Mouse (Mus musculus) spleen, embryonic (tissue): Measurements from ENCODE around the gene Proser1.

Experiments
- CTCF ChIA-PET: fragments of 350-600 bp; sonication (Branson Sonifier 250); formaldehyde crosslinking; loops from one replicate; lab custom pipeline; 2022; lab: Charles Lee

The Proser1 gene

DNA sequence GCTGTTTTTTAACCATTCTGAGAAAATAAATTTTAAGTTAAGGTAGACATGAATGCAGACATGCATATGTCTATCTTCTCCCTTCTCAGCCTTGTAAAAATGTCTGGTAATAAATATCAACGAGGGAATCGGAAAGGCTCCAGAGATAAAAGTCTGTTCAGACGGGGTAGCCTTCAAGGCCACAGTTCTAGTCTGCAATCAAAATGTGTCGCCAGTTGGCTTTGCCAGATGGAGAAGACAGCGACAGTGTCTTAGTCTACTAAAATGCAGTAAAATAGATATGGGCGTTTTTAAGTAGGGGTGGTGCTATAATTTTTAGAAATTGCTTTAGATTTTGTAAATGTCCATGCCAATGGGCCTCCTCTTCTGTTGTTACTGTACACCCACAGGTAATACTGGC, 1.9 kb downstream of the Proser1 start:
- CTCF ChIA-PET: interaction anchor here (0.5 to 0.6 kb wide), 3 partner anchors 53 to 1276 kb away, joined by 4 to 6 read pairs (median 6); no protein-coding TSS in a partner anchor

DNA sequence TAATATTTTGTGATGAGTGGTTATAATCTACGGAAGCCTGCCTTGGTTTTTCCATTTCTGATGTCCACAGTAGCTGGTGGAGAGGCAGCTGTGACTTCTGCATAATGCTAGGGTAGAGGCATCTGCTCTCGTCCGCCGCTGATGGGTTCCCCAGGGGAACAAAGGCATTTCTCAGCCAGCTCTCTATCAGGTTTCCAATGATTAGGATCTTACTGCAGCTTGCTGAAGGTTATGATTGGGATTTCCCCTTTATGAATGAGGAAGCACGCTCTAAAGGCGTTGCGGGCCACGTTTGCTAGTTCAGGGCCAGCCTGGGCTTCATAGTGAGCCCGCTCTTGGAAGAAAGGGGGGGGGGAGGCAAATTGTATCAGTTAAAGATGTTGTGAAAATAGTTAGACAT, 3.0 kb downstream of the Proser1 start:
- CTCF ChIA-PET: no interaction called here

DNA sequence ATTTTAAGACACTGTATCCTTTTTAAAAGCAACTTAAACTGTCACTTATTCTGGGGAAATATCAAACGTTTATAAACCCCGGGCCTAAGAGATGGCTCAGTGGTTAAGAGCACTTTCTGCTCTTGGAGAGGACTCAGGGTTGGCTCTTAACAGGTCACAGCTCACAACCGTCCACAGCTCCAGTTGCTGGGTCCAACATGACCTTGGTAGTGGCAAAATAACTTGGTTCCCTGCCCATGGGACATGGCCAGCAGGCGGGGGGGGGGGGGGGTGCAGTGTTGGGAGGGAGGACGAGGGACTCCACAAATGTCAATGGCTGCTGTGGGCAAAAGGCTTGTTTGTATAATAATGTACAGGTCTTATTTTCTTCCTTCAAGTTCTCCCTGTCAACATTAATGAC, 3.9 kb downstream of the Proser1 start:
- CTCF ChIA-PET: no interaction called here

DNA sequence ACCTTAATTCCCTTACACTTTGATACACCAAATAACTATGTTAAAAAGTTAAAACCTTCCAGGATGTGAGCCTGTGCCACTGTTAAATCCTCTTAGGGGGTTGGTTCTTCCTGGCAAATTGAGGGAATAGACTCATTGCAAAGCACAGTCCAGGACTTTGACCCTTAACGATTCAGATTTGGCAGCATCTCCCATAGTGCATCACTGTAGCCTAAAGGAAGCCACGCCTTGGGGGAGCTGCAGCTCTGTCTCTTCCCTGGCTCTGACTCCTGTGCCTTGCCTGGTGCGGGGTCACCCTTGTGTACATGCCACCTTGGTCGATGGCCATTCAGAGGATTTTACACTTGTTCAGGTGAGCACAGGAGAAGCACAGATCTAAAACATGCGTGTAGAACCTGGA, 6.2 kb downstream of the Proser1 start:
- CTCF ChIA-PET: interaction anchor here (0.6 to 0.9 kb wide), 3 partner anchors 10 to 1299 kb away, joined by 3 to 8 read pairs (median 3); no protein-coding TSS in a partner anchor

DNA sequence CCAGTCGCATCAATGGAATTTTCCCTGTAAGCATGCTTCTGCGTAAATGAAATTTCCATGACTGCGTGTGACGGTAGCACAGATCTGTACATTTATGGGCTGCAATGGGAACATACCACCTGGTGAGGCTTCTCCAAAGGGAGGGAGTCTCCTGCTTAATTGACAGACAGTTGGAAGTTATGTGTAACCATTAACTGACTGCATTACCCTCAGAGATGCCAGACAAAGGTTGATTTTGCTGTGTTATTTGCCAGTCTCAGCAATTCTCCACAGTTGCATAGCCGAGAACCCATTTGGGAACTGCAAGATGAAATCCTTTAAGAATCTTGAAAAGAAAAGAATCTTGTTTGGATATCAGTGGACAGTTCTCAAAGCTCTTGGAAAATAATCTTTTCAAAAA, 8.6 kb downstream of the Proser1 start:
- CTCF ChIA-PET: no interaction called here

DNA sequence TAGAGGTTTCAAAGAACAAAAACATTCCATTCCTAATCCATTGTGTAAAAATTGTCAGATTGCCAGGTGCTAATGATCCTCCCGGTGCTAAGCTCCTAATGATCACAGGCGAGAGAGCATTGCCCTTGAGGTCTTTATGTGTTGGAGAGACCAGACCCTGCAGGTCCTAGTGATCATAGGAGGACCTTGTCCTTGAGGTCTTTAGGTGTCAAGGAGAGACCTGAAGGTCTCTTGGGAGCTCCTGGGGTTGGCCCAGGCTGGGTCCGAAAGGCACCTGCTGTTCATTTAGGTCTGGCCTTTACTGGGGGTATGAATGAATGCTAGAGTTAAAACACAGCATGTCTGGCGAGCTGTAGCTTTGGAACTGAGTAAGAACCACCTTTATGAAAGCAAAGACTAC, 10.7 kb downstream of the Proser1 start:
- CTCF ChIA-PET: no interaction called here

DNA sequence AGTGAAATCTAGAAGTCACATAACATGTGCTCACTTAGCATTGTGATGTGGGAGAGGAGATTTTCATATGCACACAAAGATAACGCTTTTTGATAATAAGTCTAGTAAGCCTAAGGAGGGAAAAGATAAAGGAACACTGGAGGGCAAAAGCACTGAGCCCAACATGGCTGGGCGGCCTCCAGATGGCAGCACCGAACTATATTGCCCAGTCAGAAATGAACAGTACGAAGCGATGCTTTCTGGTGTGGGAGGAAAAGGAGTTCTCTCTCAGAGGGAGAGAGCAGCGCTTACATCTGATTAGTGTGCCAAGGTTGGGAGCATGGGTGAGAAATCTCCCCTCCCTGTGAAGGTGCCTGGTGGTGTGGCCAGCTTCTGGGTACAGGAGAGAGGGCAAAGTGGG, 12.4 kb downstream of the Proser1 start:
- CTCF ChIA-PET: interaction anchor here (0.6 to 1.8 kb wide), 2 partner anchors 15 to 792 kb away, joined by 4 to 6 read pairs; no protein-coding TSS in a partner anchor

DNA sequence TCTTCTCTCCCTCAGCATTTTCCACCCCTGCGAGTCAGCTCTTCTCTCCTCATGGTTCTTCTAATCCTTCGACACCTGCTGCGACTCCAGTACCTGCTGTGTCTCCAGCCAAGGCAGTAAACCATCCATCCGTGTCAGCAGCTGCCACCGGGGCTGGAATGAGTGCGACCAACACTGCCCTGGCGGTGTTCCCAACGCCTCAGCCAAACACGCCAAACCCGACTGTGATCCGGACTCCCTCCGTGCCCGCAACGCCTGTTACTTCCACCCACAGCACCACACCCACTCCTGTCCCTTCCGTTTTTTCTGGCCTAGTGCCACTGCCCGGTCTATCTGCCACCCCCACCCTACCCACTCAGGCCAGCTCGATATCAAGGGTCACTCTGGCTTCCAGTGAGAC, 14.0 kb downstream of the Proser1 start:
- CTCF ChIA-PET: no interaction called here

DNA sequence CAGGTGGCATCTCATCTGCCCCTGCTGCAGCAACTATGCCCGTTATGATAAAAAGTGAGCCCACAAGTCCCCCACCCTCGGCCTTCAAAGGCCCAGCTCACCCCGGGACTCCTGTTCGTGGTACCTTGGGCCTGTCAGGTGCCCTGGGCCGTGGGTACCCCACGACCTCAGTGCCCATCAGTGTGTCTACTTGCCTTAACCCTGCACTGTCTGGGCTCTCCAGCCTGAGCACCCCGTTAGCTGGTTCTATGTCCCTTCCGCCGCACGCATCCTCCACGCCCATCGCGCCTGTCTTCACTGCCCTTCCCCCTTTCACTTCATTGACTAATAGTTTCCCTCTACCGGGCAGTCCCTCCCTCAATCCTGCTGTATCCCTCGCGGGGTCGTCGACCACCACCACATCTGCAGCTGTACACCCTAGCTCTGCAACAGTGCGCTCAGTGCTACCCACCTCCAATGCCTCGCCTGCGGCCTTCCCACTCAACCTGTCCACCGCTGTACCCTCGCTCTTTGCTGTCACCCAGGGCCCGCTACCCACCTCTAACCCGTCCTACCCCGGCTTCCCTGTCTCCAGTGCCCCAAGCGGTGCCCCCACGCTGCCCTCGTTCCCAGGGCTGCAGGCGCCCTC, 15.1 kb downstream of the Proser1 start:
- CTCF ChIA-PET: no interaction called here

DNA sequence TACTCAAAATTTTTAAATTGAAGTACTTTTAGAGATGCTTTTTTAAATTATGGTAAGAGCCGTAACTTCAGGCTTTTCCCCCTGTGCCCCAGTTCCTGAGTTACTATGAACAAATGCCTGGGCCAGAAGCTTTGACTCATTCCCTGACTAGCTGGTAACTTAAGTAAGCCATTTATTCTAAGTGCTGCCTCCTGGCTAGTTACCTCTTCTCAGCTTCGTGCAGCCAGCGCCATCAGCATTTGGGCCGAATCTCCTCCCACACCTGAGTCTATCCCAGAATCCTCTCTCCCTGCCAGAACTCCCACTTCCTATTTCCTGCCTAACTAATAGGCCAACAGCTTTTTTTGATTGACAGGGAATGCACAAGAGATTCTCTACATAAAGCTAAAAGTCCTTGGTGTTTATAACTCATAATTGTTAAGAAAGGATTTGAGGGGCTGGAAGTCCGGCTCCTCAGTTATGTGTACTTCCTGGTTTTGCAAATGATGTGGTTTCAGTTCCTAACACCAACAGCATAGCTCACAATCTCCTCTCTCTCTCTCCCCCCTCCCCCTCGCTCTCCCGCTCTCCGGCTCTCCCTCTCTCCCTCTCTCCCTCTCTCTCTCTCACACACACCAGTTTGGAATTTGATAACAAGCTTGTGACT, 20.1 kb downstream of the Proser1 start:
- CTCF ChIA-PET: interaction anchor here (0.7 kb wide), 1 partner anchor 81 kb away, joined by 10 read pairs; no protein-coding TSS in a partner anchor

DNA sequence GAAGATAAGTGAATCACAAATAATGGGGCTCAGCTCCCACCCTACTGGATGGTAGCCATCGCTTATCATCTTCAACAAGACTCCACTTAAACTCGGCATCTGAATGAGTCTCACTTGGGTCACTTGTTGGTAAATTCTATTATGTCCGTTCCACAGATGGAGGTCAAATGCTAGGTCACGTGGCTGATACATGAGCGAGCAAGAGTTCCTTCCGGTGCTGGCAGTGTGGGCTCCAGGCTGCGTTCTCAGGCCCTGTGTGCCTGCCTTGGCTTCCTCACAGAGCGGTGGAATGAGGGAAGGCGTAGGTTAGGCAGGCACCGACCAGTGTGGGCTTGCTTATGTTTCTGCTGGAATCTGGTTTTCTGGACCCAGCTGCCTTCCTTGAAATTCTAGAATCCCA, 23.1 kb downstream of the Proser1 start:
- CTCF ChIA-PET: no interaction called here

DNA sequence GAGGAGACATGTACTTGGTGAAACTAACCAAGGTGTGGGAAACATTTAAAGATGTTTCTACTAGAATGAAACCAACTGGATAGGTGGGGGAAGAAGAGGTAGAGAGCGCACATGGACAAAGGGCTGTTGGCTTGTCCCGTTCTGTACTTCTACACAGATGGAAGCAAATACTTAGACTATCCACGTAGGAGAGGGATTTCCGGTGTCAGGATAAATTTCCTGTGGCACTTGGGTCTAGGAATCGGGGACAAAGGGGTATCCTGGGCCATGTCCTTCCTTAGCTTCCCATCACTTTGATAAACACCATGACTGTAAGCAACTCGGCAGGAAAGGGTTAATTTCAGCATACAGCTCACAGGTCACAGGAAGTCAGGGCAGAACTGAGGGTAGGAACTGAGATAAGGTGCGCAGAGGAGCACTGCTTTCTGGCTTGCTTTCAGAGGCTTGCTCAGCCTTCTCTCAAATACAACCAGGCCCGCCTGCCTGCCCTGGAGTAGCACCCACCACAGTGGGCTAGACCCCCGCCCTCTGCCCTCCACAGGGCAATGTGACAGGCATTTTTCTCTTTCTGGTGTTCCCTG, 23.6 kb downstream of the Proser1 start:
- CTCF ChIA-PET: no interaction called here

DNA sequence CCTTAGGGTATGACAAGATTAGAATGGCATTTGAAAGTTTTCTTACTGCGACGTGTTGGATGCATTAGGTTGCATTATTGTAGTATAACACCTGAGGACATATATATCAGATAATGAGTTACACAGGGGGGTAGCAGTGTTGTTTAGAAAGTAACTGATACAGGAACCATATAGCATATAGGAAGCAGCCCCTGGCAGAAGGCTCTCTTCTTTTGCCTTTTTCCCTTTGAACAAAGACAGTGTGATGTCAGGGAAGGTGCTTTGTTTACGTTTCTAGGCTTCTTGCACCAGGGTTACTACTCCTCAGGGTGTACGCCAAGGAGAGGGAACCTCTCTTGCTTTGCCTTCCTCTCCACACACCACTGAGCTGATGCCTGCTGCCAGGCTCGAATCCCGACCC, 24.9 kb downstream of the Proser1 start, which contains the start of gene Stoml3:
Gene Stoml3, plus strand, starts transcription at position 301 of the 400 bp plus-strand sequence.
- CTCF ChIA-PET: no interaction called here

DNA sequence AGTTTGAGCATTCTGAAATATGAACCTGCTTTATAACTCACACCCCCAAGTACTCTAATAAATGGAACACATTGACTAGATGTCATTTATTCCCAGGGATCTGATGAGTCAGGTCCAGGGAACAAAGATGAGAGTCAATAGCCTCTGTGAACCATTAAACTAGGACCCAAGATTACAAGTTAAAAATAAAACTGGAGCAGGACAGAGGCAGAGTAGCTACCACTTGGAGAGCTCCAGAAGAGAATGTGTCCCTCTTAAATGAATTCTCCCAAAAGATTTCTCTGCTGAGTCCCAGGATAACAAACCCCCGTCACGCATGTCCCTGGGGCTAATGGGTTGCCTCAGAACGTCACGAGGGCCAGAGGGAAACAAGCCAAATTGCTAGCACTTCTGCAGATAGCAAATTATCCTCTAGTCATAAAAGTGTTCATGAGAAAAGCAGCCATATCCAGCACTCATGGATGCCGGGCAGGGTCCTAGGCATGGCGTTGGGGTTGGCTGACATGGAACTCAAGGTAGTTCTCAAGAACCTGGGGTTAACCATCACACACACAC, 35.0 kb downstream of the Proser1 start:
- CTCF ChIA-PET: no interaction called here

DNA sequence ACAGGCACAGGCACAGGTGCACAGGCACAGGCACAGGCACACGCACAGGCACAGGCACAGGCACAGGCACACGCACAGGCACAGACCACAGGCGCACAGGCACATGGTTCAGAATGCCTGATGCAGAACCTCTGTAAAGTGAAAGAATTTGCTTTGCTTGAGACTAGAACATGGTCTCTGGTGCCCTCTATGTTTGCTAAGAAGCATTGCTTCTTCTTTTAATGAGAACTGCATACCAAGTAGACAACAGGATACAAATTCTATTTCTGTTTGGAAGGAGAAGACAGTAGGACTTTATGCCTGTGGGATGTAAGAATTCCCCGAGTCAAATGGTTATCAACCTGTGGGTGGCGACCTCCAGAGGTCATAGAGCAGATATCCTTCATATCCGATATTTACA, 39.0 kb downstream of the Proser1 start:
- CTCF ChIA-PET: no interaction called here

DNA sequence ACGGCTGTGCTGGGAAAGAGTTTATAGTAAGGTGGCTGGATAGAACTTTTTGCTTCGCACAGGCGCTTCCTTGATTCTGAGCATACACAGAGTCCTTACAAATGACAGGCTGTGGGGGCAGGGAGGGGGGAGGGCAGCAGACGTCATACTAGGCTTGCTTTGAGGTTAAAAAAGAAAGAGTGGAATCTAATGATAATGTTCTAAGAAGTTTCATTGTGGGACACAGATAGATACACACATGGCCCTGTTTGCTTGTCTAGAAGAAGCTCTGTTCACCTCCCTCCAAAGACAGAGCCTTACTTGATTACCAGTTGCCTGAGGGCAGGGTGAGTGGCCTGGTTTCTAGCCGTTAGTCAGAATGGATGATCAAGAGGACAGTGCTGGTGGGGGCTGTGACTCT, 49.6 kb downstream of the Proser1 start:
- CTCF ChIA-PET: no interaction called here

DNA sequence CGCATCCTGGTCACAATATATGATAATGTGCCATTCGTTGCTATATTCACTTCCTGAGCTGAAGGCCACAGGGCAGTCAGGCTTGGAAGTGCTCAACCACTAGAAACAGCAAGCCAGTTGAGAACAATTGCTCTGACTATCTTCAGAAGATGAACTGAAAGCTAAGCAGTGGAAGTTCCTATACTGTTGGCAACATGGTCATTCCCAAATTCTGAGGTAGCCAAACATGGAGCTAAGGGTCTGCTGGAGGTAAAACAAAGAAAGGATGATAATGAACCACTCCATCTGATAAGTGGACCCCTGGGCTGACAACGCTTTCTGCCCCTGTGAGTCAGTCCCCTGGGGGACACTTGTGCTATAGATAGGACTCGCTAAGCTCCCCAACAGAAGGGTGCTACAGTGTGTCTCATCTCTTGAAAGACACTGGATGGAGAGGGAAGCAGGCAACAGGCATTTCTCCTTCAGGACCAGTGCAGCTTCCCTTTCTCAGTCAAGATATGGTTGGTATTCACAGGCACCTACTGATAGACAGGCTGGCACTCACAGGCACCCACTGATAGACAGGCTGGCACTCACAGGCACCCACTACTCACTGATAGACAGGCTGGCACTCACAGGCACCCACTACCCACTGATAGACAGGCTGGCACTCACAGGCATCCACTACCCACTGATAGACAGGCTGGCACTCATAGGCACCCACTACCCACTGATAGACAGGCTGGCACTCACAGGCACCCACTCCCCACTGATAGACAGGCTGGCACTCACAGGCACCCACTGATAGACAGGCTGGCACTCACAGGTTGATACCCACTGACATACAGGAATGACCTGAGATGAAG, 51.0 kb downstream of the Proser1 start:
- CTCF ChIA-PET: no interaction called here

DNA sequence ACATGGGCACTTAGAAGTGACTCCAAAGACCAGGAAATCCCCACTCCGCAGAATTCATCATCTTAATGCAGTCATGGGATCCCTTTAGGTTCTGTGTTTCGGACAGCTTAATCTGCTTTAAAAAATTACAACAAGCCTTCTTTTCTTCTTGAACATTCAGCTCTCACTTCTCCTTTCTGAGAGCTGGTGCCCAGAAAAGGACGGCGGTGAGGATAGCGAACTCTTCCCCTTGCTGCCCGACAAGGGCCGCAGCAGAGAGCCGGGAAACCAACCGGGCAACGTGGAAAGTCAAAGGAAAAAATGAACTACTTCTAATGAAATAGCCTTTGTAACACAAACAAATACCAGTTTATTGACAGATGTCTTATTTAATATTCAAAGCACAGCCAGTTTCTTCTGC, 59.3 kb downstream of the Proser1 start:
- CTCF ChIA-PET: no interaction called here

DNA sequence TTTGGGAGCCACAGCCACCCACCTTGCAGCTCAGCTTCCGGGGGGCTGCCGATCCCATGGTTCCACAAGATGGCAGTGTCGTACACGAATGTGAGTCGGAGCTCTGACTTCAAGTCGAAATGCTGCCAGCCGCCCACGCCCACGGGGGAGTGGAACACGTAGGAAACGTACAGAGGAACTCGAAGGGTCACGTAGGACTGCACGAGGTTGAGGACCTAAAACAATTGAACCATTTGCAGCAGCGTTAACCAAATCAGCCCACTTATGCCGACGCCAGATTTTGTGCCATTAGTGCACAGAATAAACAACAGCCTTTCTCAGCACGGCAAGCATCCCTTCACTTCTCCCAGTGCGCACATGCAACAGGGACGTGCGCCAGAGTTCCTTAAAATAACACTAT, 62.3 kb downstream of the Proser1 start:
- CTCF ChIA-PET: no interaction called here

DNA sequence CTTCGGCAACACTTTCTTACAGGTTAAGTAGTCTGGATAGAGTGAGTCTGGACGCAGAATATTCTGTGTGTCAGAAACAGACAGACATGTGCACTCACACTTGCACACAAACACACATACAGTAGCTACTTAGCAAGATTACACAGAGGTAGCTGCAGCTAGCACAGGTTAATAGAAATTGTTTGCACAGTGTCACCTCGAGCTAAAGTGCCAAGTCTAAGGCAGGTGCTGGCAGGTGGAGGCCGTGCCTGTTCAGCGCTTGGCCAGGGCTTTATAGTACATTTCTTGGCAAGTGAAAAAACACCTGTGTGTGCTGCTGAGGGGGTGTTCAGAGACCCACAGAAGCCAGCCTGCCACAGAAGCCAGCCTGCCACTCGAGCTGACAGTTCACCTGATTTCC, 66.8 kb downstream of the Proser1 start:
- CTCF ChIA-PET: no interaction called here
